Mouse (Mus musculus): ENCODE measurements around the gene Ppp1r12a. TPM values are rescaled to one million over a fixed set of nuclear protein-coding genes. Genes with fewer than 3 reads are reported as not detected.

The Ppp1r12a gene
- total RNA-seq, 2 experiments from 2014 or later = 81.6 to 148 TPM

DNA sequence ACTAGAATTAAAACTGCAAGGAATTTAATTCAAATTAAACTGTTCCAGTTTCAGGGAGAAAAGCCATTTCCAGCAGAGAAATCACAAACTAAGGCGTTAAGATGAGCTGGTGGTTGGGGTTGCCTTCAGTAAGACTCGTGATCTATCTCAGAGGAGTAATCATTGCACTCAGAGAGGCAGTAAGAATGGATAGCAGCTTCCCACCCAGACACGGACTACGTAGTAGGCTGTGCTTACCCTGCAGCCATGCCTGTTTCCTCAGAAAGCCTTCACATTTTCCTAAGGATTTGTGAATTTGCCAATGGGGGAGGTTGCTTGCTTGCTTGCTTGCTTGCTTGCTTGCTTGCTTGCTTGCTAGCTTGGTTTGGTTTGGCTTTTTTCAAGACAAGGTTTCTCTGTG is 122.5 kb downstream of the Ppp1r12a start:
- no peak for ATAC-seq (replicated peaks; ENCODE audit: poor library complexity, severe bottlenecking)

DNA sequence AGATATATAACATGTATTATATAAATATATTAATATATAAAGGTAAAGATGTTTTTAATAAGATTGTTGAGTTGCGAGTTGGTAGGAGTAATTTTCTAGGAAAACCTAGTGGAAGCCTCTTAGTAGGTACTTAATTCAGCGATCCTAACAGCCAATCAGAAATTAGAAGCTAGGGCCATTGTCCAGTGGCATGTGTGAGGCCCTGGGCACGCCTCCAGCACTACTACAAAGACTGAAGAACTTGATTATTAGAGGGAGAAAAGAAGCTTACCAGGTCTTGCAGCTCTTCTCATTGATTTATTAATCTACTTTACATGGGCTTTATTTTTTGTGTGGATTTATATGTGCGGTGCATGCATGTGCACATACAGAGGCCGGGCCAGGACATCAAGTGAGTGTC is 123.0 kb downstream of the Ppp1r12a start:
- no peak for ATAC-seq (replicated peaks; ENCODE audit: poor library complexity, severe bottlenecking)

DNA sequence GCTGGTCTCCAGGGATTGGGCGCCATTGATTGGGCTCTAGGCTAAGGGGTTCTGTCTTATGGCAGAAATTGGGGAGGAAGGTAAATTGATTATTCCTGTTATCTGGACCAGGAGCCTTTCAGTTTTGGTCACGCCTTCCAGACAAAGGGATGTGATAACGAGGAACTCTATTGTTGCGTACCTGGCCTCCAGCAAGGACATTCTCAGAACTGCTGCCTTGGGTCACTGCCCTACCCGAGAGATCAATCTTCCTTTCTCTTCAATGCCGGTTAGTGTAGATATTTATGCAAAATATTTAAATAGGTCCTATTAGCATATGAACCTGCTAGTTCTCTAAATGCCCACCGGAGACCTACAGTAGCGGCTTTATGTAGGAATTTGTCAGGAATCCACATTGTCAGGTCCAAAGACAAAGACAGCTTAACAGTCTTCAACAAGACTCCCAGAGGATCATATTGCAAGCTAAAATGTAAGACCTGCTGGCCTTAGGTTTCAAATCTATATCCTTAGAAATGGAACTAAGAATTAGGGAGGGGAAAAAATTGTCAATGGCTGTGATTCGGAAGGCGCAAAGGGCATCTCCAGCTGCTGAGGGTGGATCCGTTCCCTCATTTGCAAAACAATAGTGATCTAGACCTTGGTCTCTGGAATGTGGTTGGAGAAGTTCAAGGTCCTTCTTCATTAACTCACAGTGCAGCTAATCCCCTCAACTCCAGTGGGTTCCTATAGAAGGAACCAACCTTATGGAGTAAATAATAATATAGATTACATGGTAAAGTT is 124.9 kb downstream of the Ppp1r12a start:
- no peak for ATAC-seq (replicated peaks; ENCODE audit: poor library complexity, severe bottlenecking)

DNA sequence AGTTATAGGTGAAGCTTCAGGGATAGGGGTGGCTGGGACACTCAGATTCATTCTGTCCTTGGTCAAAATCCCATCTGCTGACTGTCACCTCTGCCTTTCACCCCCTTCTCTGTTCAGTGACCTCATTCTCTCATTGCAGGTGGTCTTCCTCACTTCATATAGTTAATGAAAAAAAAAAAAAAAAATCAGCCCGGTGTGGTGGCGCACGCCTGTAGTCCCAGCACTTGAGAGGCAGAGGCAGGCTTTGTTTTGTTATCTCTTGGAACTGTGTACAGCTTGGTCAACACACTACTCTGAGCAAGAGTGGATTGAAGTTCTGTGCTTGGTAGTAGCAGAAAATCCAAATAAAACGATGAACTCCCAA is 125.4 kb downstream of the Ppp1r12a start:
- ATAC-seq (replicated peaks; ENCODE audit: poor library complexity, severe bottlenecking) = no peak

- no peak for ATAC-seq (replicated peaks; ENCODE audit: poor library complexity, severe bottlenecking)
Measured at GRCm38 (mm10) chr10:108290046-108290445, 128.1 kb downstream of the Ppp1r12a start.

- ATAC-seq (replicated peaks; ENCODE audit: poor library complexity, severe bottlenecking) = no peak
Measured at GRCm38 (mm10) chr10:108291688-108292471, 129.9 kb downstream of the Ppp1r12a start.

DNA sequence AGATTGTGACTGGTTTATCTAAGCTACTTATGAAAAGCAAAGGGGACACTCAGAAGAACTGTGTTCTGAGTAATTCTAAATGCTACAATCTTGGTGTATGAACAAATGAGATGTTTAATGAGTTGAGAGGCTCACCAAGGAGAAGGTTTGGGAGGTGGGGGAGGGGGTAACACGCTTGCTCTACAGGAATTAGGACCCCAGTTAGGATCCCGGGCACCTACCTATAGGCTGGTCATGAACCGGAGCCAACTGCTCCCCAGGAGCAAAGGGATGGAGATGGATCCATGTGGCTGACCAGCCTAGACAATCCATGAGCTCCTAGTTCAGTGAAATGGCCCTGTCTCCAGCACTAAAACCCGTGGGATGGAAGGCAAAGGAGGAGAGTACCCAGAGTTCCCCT is 130.7 kb downstream of the Ppp1r12a start:
- ATAC-seq (replicated peaks; ENCODE audit: poor library complexity, severe bottlenecking) = no peak

DNA sequence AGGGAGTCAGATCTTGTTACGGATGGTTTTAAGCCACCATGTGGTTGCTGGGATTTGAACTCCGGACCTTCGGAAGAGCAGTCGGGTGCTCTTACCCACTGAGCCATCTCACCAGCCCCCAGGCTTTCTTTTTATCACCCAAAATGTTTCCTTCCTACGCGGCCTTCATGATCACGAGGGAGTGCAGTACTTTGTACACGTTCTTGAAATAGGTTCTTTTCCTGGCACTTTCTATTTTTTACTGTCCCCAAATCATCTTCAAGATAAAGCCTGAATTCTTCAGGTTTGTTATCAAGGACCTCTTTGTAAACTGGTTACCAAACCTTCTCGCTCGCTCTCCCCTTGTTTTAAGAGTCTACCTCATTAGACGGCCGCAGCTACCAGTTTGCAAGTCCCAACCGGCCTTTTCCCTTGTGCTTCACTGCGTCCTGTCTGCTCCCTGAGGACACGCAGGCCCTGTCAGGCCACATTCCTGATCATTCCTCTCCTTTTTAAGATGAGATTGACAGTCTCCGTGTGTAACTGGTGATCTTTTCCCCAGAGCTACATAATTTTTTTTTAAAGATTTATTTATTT is 131.7 kb downstream of the Ppp1r12a start:
- no peak for ATAC-seq (replicated peaks; ENCODE audit: poor library complexity, severe bottlenecking)

GRCm38 (mm10) chr10:108294766-108295165 is 132.8 kb downstream of the Ppp1r12a start:
- ATAC-seq (replicated peaks; ENCODE audit: poor library complexity, severe bottlenecking) = no peak

DNA sequence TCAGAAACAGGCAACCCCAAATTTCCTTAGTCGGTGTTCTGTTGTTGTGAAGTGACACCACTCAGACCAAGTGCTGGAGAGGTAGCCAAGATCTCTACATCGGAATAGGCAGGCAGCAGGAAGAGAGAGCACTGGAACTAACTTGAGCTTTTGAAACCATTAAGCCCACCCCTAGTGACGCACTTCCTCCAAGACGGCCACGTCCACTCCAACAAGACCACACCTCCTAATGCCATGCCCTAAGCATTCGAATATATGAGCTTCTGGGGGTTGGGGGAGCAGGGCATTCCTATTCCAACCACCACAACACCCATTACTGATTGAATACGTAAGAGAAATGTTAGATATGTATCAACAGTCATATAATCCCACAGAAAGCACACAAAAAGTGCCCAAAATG is 134.5 kb downstream of the Ppp1r12a start:
- ATAC-seq (replicated peaks; ENCODE audit: poor library complexity, severe bottlenecking) = no peak

- ATAC-seq (replicated peaks; ENCODE audit: poor library complexity, severe bottlenecking) = no peak
Measured at GRCm38 (mm10) chr10:108298261-108298660, 136.3 kb downstream of the Ppp1r12a start.

DNA sequence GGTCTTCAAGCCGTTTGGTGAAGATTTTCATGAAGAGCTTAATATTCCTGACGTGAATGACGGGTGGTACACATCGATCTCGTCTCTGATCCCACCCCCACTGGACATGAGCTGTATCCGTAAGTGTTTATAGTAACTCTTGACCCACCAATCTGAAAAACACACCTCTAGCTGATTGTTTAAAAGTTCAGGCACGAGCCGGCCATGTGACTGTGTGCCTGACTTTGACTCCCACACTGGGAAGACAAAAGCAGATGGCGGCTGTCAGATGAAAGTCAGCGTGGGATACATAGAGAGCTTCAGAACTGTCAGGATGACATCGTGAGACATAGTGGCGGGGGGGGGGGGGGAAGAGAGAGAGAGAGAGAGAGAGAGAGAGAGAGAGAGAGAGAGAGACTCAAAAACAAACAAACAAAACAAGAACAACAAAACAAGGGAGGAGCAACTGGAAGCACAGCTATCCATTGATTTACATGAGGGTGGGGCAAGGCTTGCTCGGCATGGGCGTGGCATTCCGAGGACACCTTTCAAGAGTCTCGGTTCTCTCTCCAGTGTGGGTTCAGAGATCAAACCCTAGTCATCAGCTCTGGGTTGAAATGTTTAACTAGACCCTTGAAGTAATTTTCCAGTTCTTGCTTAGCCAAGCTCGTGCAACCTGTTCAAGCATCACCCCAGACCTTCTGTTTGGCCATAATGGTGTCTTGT is 137.0 kb downstream of the Ppp1r12a start:
- ATAC-seq (replicated peaks; ENCODE audit: poor library complexity, severe bottlenecking) = no peak

DNA sequence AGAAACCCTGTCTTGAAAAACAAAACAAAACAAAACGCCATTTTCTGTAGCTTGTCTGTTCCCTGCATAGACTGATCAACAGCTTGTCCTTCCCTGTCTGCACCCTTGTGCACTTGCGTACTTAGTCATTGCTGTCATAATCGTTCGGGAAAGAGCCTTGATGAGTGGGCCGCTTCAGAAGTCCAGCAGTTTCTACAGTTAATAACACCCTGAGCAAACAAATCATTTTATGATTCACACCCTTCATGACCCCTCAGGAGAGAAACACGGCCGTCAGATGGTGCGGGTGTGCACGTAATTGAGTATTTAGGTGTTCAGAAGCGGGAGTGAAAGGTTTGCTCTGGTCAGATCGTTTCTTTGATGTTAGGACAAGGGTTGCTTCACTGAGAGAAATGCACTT is 137.8 kb downstream of the Ppp1r12a start:
- ATAC-seq (replicated peaks; ENCODE audit: poor library complexity, severe bottlenecking) = no peak

- ATAC-seq (replicated peaks; ENCODE audit: poor library complexity, severe bottlenecking) = peak; percentile 99
Measured at GRCm38 (mm10) chr10:108300843-108301242, 138.8 kb downstream of the Ppp1r12a start.

GRCm38 (mm10) chr10:108307772-108308171 is 145.8 kb downstream of the Ppp1r12a start:
- no peak for ATAC-seq (replicated peaks; ENCODE audit: poor library complexity, severe bottlenecking)

GRCm38 (mm10) chr10:108310195-108310594 is 148.2 kb downstream of the Ppp1r12a start:
- ATAC-seq (replicated peaks; ENCODE audit: poor library complexity, severe bottlenecking) = no peak

- no peak for ATAC-seq (replicated peaks; ENCODE audit: poor library complexity, severe bottlenecking)
Measured at GRCm38 (mm10) chr10:108311396-108311795, 149.4 kb downstream of the Ppp1r12a start.

DNA sequence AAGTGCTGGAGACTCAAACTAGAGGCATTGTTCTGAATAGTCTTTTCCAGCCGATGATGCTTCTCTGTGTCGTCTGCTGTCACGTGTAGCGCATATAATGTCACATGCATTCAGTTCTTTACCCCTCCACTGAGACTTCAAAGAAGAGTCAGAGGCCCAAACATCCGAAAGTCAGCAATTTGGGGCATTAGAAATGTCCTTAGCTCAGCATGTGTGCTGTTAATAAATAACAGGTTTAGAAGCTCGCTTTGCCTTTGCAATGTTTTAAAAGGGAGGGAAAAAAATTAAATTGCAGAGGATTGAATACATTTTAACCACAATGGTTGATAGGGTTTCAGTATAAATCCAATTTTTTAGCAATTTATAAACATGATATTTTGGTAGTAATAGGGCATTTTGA is 151.9 kb downstream of the Ppp1r12a start:
- ATAC-seq (replicated peaks; ENCODE audit: poor library complexity, severe bottlenecking) = no peak

- ATAC-seq (replicated peaks; ENCODE audit: poor library complexity, severe bottlenecking) = no peak
Measured at GRCm38 (mm10) chr10:108314396-108314795, 152.4 kb downstream of the Ppp1r12a start.

- no peak for ATAC-seq (replicated peaks; ENCODE audit: poor library complexity, severe bottlenecking)
Measured at GRCm38 (mm10) chr10:108315236-108315635, 153.2 kb downstream of the Ppp1r12a start.

- no peak for ATAC-seq (replicated peaks; ENCODE audit: poor library complexity, severe bottlenecking)
Measured at GRCm38 (mm10) chr10:108328356-108328755, 166.4 kb downstream of the Ppp1r12a start.

Data from granulocyte monocyte progenitor cell, adult 5-6 weeks (primary cell).